Mouse (Mus musculus) cerebellum, adult 2 months (tissue): ENCODE results near the gene Car9.

ENCODE experiments used
- CTCF ChIP-seq: fragments of 200-500 bp; IDR thresholded peaks from 2 replicates; pipeline ENCODE4 v1.5.1; 2011; ENCODE audit warnings: low read depth, mild to moderate bottlenecking, control low read depth, low read length, moderate library complexity, borderline replicate concordance; ENCODE audit not compliant: insufficient read depth
- POLR2A ChIP-seq: fragments of 200-500 bp; IDR thresholded peaks from 2 replicates; pipeline ENCODE4 v1.6.1; 2011; ENCODE audit warnings: low read length, control low read depth, borderline replicate concordance; ENCODE audit not compliant: insufficient read depth

- TF ChIP-seq CTCF (no peak), POLR2A (no peak)
Observed at GRCm38 (mm10) chr4:43463102-43463501, 43.7 kb upstream of the Car9 start.
